Mouse (Mus musculus) stomach, postnatal 0 days (tissue): ENCODE measurements around the gene Ap2a1.

Experiments used
- CTCF ChIP-seq: IDR thresholded peaks from 2 replicates; pipeline ENCODE4 v1.5.1; 2016; ENCODE audit warnings: antibody characterized with exemption, low read depth, mild to moderate bottlenecking, moderate library complexity
- EP300 ChIP-seq: optimal IDR thresholded peaks from 2 replicates; pipeline ENCODE3; 2016; ENCODE audit warnings: antibody characterized with exemption

GRCm38 (mm10) chr7:44938680-44939079, 9.4 kb upstream of the Ap2a1 start:
- no peak for TF ChIP-seq CTCF
- TF ChIP-seq EP300 = no peak
